In genomic region chr6:40436047-40436483, GRCm38 (mm10) we compare ENCODE assay signal across 8 mouse cellular contexts. TPM values are rescaled to one million over a fixed set of nuclear protein-coding genes. Genes with fewer than 3 reads are reported as not detected.
DNase-seq lines count a peak whose midpoint lies in the region; ATAC-seq lines count a peak whose summit lies in the region.

TSS of gene E330009J07Rik (minus strand) at chr6:40436135.

- H3K4me3 ChIP-seq in hindbrain, embryonic 15.5 days: peak within 1 kb of the TSS; percentile 94

- peaks cover 34% of the 10 kb centered on the region for H3K4me1 ChIP-seq in hindbrain, embryonic 15.5 days (replicated peaks)

- under 1% methylated on average over 38 of the region's 38 CpGs for WGBS in hindbrain, embryonic 15.5 days

- peak; percentile 89 for ATAC-seq in hindbrain, embryonic 15.5 days (ENCODE audit: low FRiP score, low read depth)
- ATAC-seq in megakaryocyte, adult 5-6 weeks (ENCODE audit: poor library complexity, severe bottlenecking): peak; percentile 85

- H3K9ac ChIP-seq in hindbrain, embryonic 15.5 days: peak within 1 kb of the TSS; percentile 83

- DNase-seq in Muller cell, postnatal 12 days (ENCODE audit: inconsistent ontology term): peak; percentile 81
- DNase-seq in cerebellum, adult 9-11 months: peak; percentile 95
- DNase-seq in frontal cortex, postnatal 36 days (ENCODE audit: low spot score in 2 of 2): peak; percentile 81 to 85
- DNase-seq in left cerebral cortex, adult 8-10 months (ENCODE audit: low spot score in 2 of 2): peak; percentile 76 to 77
- DNase-seq in right cerebral cortex, postnatal 10 days (ENCODE audit: low spot score in 2 of 2): peak; percentile 79 to 84
- peak; percentile 81 for DNase-seq in urinary bladder, postnatal 14 days (ENCODE audit: low spot score)

- peak within 1 kb of the TSS; percentile 75 for H3K4me2 ChIP-seq in hindbrain, embryonic 15.5 days

- no peaks in the 10 kb centered on the region for H3K9me3 ChIP-seq in hindbrain, embryonic 15.5 days

- no peaks in the 10 kb centered on the region for H3K36me3 ChIP-seq in hindbrain, embryonic 15.5 days

- 0 out of 2 replicates have a peak, but pooled peaks cover 7% of the 10 kb centered on the region for H3K27me3 ChIP-seq in hindbrain, embryonic 15.5 days

- peak within 1 kb of the TSS; percentile 91 for H3K27ac ChIP-seq in hindbrain, embryonic 15.5 days (replicated peaks)

RNA-seq across cellular contexts. Expression of gene E330009J07Rik, which starts in this region (rescaled TPM):
- polyA plus RNA-seq in hindbrain, embryonic 15.5 days (2015; fragmentation: Nextera tagmentation; extraction: Ambion mirVana): 15.9 and 16.9 TPM in 2 replicates
- 10 to 100 TPM; 52.2 to 62.2 (median 57.3) TPM for total RNA-seq in left cerebral cortex, adult 8-10 months (2022)
- total RNA-seq in megakaryocyte, adult 5-6 weeks (2015): 8.0 and 8.6 TPM in 2 replicates
- total RNA-seq in megakaryocyte, adult 5-6 weeks (2017): 14.1 and 16.2 TPM in 2 replicates

Comparison
In these comparisons a context has a peak if more than half of its experiments do, and no peak if none do; other contexts are left out.
1. Peak in every context shown above with its lines: DNase-seq, ATAC-seq, H3K4me3 ChIP-seq and H3K27ac ChIP-seq.